ENCODE assay signal across 8 mouse cellular contexts in genomic region chr2:165286361-165287201, GRCm38 (mm10). TPM values are rescaled to one million over a fixed set of nuclear protein-coding genes. Genes with fewer than 3 reads are reported as not detected.
DNase-seq lines count a peak whose midpoint lies in the region; ATAC-seq and TF ChIP-seq lines count a peak whose summit lies in the region.

No protein-coding gene starts in this region.

- H3K9ac ChIP-seq in kidney, embryonic 14.5 days (ENCODE audit: low read depth, low read length) = peak overlapping the region; percentile 65
- H3K9ac ChIP-seq in limb, embryonic 12.5 days (replicated peaks) = peak overlapping the region; percentile 71
- peak overlapping the region; percentile 68 for H3K9ac ChIP-seq in midbrain, embryonic 14.5 days (replicated peaks; ENCODE audit: low read length)

- TF ChIP-seq CTCF in thymus, adult 2 months (IDR thresholded peaks at IDR 0.05; ENCODE audit: borderline replicate concordance, control insufficient read depth, extremely low read depth, insufficient read depth, low read length, poor library complexity) = no peak

- H3K27ac ChIP-seq in kidney, embryonic 14.5 days (ENCODE audit: low read depth, low read length) = no peak overlapping the region
- no peak overlapping the region for H3K27ac ChIP-seq in limb, embryonic 12.5 days
- H3K27ac ChIP-seq in midbrain, embryonic 14.5 days (replicated peaks; ENCODE audit: low read depth, low read length) = no peak overlapping the region
- peak overlapping the region; percentile 10; the same call in 1 of the 2 replicates for H3K27ac ChIP-seq in thymus, adult 2 months (ENCODE audit: control insufficient read depth, insufficient read depth, low read length)

- H3K4me3 ChIP-seq in kidney, embryonic 14.5 days (ENCODE audit: low read length) = peak overlapping the region; percentile 73
- H3K4me3 ChIP-seq in limb, embryonic 12.5 days (replicated peaks) = peak overlapping the region; percentile 72
- peak overlapping the region; percentile 71 for H3K4me3 ChIP-seq in midbrain, embryonic 14.5 days (replicated peaks; ENCODE audit: low read depth, low read length)
- H3K4me3 ChIP-seq in thymus, adult 2 months (ENCODE audit: control insufficient read depth, insufficient read depth, low read length) = peak overlapping the region; percentile 80

- H3K4me1 ChIP-seq in kidney, embryonic 14.5 days (ENCODE audit: control insufficient read depth, insufficient read depth, low read length) = peaks cover 17% of the 10 kb centered on the region
- H3K4me1 ChIP-seq in limb, embryonic 12.5 days (replicated peaks) = peaks cover 19% of the 10 kb centered on the region
- peaks cover 16% of the 10 kb centered on the region for H3K4me1 ChIP-seq in midbrain, embryonic 14.5 days (ENCODE audit: control insufficient read depth, insufficient read depth, low read length)
- H3K4me1 ChIP-seq in thymus, adult 2 months (replicated peaks; ENCODE audit: control insufficient read depth, insufficient read depth, low read length) = peaks cover 23% of the 10 kb centered on the region

- TF ChIP-seq POLR2A in thymus, adult 2 months (IDR thresholded peaks at IDR 0.05; ENCODE audit: control insufficient read depth, extremely low read depth, insufficient read depth, low read length, poor library complexity) = no peak

- WGBS in kidney, embryonic 14.5 days = 63% methylated on average over 18 of the region's 18 CpGs
- WGBS in limb, embryonic 12.5 days = 64% methylated on average over 18 of the region's 18 CpGs
- 74% methylated on average over 18 of the region's 18 CpGs for WGBS in midbrain, embryonic 14.5 days
- whole genome bisulfite sequencing in thymus, adult 2 months = 2% methylated on average over 18 of the region's 18 CpGs

- no peaks in the 10 kb centered on the region for H3K9me3 ChIP-seq in kidney, embryonic 14.5 days (ENCODE audit: control insufficient read depth, low read length)
- no peaks in the 10 kb centered on the region for H3K9me3 ChIP-seq in limb, embryonic 12.5 days
- no peaks in the 10 kb centered on the region for H3K9me3 ChIP-seq in midbrain, embryonic 14.5 days (ENCODE audit: control insufficient read depth, low read length)

- H3K36me3 ChIP-seq in kidney, embryonic 14.5 days (ENCODE audit: control insufficient read depth, insufficient read depth, low read length) = peaks cover 23% of the 10 kb centered on the region
- peaks cover 45% of the 10 kb centered on the region for H3K36me3 ChIP-seq in limb, embryonic 12.5 days
- peaks cover 33% of the 10 kb centered on the region for H3K36me3 ChIP-seq in midbrain, embryonic 14.5 days (ENCODE audit: control insufficient read depth, insufficient read depth, low read length)
- H3K36me3 ChIP-seq in thymus, adult 2 months (ENCODE audit: control insufficient read depth, insufficient read depth, low read length) = no peaks in the 10 kb centered on the region

- peak overlapping the region; percentile 95 for H3K4me2 ChIP-seq in kidney, embryonic 14.5 days (replicated peaks; ENCODE audit: low read depth, low read length)
- H3K4me2 ChIP-seq in limb, embryonic 12.5 days = peak overlapping the region; percentile 79
- H3K4me2 ChIP-seq in midbrain, embryonic 14.5 days (ENCODE audit: low read length) = peak overlapping the region; percentile 98

- no peak for DNase-seq in kidney, postnatal 4 days
- DNase-seq in Muller cell, postnatal 12 days (ENCODE audit: inconsistent ontology term) = peak; percentile 25
- no peak for DNase-seq in midbrain, embryonic 14.5 days
- DNase-seq in thymus, adult 2 months = peak; percentile 21
- DNase-seq in ovary, adult 18-20 months (ENCODE audit: low spot score) = no peak

- ATAC-seq in kidney, embryonic 14.5 days (ENCODE audit: low FRiP score, low TSS enrichment) = no peak
- peak; percentile 25; the same call in 1 of the 2 replicates for ATAC-seq in frontal cortex, adult (ENCODE audit: low TSS enrichment)
- no peak for ATAC-seq in limb, embryonic 12.5 days (ENCODE audit: insufficient number of reproducible peaks, insufficient read depth, low FRiP score, low TSS enrichment, low read depth)
- ATAC-seq in midbrain, embryonic 14.5 days (ENCODE audit: low FRiP score, low TSS enrichment) = no peak

- H3K27me3 ChIP-seq in kidney, embryonic 14.5 days (ENCODE audit: control insufficient read depth, insufficient read depth, low read length) = no peaks in the 10 kb centered on the region
- no peaks in the 10 kb centered on the region for H3K27me3 ChIP-seq in limb, embryonic 12.5 days
- no peaks in the 10 kb centered on the region for H3K27me3 ChIP-seq in midbrain, embryonic 14.5 days (ENCODE audit: control insufficient read depth, insufficient read depth, low read length)
- H3K27me3 ChIP-seq in thymus, adult 2 months (ENCODE audit: control insufficient read depth, insufficient read depth, low read length) = no peaks in the 10 kb centered on the region

RNA-seq across cellular contexts. Expression of gene Slc35c2, which starts 1.1 kb away (rescaled TPM):
- 35.4 and 54.1 TPM in 2 replicates for polyA plus RNA-seq in kidney, embryonic 14.5 days (2014; fragmentation: Nextera tagmentation; extraction: Ambion mirVana)
- polyA plus RNA-seq in limb, embryonic 12.5 days (2016; fragmentation: Nextera tagmentation; extraction: Ambion mirVana) = 47.2 and 48.3 TPM in 2 replicates
- 60.8 and 65.2 TPM in 2 replicates for polyA plus RNA-seq in midbrain, embryonic 14.5 days (2014; fragmentation: Nextera tagmentation; extraction: Ambion mirVana)
- 78.7 and 82.3 TPM in 2 replicates for polyA plus RNA-seq in thymus, adult 2 months (2012; rRNA removed)

RNA-seq across cellular contexts. Expression of gene Elmo2, which starts 39.7 kb away (rescaled TPM):
- polyA plus RNA-seq in kidney, embryonic 14.5 days (2014; fragmentation: Nextera tagmentation; extraction: Ambion mirVana) = 56.9 and 84.1 TPM in 2 replicates
- 83.2 and 88.4 TPM in 2 replicates for polyA plus RNA-seq in limb, embryonic 12.5 days (2016; fragmentation: Nextera tagmentation; extraction: Ambion mirVana)
- polyA plus RNA-seq in midbrain, embryonic 14.5 days (2014; fragmentation: Nextera tagmentation; extraction: Ambion mirVana) = 92.3 and 109 TPM in 2 replicates
- polyA plus RNA-seq in thymus, adult 2 months (2012; rRNA removed) = 95.0 and 106 TPM in 2 replicates

RNA-seq across cellular contexts. Expression of gene Cdh22, which starts 51.9 kb away (rescaled TPM):
- polyA plus RNA-seq in kidney, embryonic 14.5 days (2014; fragmentation: Nextera tagmentation; extraction: Ambion mirVana) = 0.74 and 1.2 TPM in 2 replicates
- 0.90 and 1.9 TPM in 2 replicates for polyA plus RNA-seq in limb, embryonic 12.5 days (2016; fragmentation: Nextera tagmentation; extraction: Ambion mirVana)
- polyA plus RNA-seq in midbrain, embryonic 14.5 days (2014; fragmentation: Nextera tagmentation; extraction: Ambion mirVana) = 15.8 and 18.4 TPM in 2 replicates
- polyA plus RNA-seq in thymus, adult 2 months (2012; rRNA removed) = 1.2 and 1.3 TPM in 2 replicates

Comparison
In these comparisons a context has a peak if more than half of its experiments do, and no peak if none do; other contexts are left out.
1. DNase-seq: peak in Muller cell, postnatal 12 days (single experiment) and thymus, adult 2 months (single experiment); none in kidney, postnatal 4 days (0 of 2), midbrain, embryonic 14.5 days (single experiment) and ovary, adult 18-20 months (single experiment).
2. Peak in every context shown above with its lines, with median percentiles within 50 percentile points of each other: H3K4me2 ChIP-seq, H3K4me3 ChIP-seq and H3K9ac ChIP-seq.